Mouse (Mus musculus): Measurements from ENCODE around the gene Lmtk2. TPM values are rescaled to one million over a fixed set of nuclear protein-coding genes. Genes with fewer than 3 reads are reported as not detected.

The Lmtk2 gene
- total and polyA plus RNA-seq, 2 experiments, result 4.0 to 4.7 TPM

DNA sequence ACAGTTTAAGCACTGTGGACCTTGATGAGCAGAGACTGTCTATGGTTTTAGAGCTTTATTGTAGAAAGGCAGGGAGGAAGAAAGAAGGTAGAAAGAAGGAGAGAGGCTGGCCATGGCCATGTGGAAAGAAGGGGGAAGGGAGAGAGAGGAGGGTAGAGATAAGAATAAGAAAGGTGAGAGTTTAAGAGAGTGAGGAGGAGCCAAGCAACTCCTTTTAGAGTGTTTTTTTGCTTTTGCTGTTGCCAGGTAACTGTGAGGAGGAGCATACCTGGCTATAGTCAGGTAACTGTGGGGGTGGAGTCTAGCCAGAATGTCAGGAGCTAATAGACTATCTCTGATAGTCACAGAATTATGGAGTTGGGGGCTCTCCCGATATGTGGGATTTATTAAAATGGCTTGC, 30.2 kb upstream of the Lmtk2 start:
- DNase-seq (ENCODE audit: extremely low read depth, low read depth, low spot score), result no peak
- Histone ChIP-seq H3K36me3 (ENCODE audit: control insufficient read depth, insufficient read depth, low read length) (no peaks in the 10 kb centered on the region), H3K9ac (ENCODE audit: low read depth, low read length) (no peak overlapping the region), H3K27me3 (ENCODE audit: control insufficient read depth, insufficient read depth, low read length) (no peaks in the 10 kb centered on the region), H3K4me3 (ENCODE audit: insufficient read depth, low read depth, low read length) (no peak overlapping the region), H3K4me1 (ENCODE audit: control insufficient read depth, insufficient read depth, low read length) (no peaks in the 10 kb centered on the region), H3K27ac (replicated peaks; ENCODE audit: insufficient read depth, low read depth, low read length) (no peak overlapping the region), H3K79me2 (ENCODE audit: control insufficient read depth, insufficient read depth, low read length) (no peaks in the 10 kb centered on the region)
- TF ChIP-seq CTCF (IDR thresholded peaks at IDR 0.05; ENCODE audit: low read depth, low read length), result no peak
- no peak for TF ChIP-seq POLR2A (IDR thresholded peaks at IDR 0.05; ENCODE audit: extremely low read depth, insufficient read depth, low read length)
- 89% methylated on average over 1 of the region's 1 CpGs for WGBS

- Histone ChIP-seq H3K4me3 (ENCODE audit: insufficient read depth, low read depth, low read length) (no peak overlapping the region), H3K4me1 (ENCODE audit: control insufficient read depth, insufficient read depth, low read length) (no peaks in the 10 kb centered on the region), H3K9ac (ENCODE audit: low read depth, low read length) (no peak overlapping the region), H3K27ac (replicated peaks; ENCODE audit: insufficient read depth, low read depth, low read length) (no peak overlapping the region), H3K36me3 (ENCODE audit: control insufficient read depth, insufficient read depth, low read length) (no peaks in the 10 kb centered on the region), H3K27me3 (ENCODE audit: control insufficient read depth, insufficient read depth, low read length) (no peaks in the 10 kb centered on the region), H3K79me2 (ENCODE audit: control insufficient read depth, insufficient read depth, low read length) (no peaks in the 10 kb centered on the region)
- 57% methylated on average over 1 of the region's 1 CpGs for WGBS
- TF ChIP-seq POLR2A (IDR thresholded peaks at IDR 0.05; ENCODE audit: extremely low read depth, insufficient read depth, low read length) (no peak), CTCF (IDR thresholded peaks at IDR 0.05; ENCODE audit: low read depth, low read length) (no peak)
- DNase-seq (ENCODE audit: extremely low read depth, low read depth, low spot score), result no peak
These were observed 29.0 kb upstream of the Lmtk2 start for GRCm38 (mm10) chr5:144071249-144071648.

DNA sequence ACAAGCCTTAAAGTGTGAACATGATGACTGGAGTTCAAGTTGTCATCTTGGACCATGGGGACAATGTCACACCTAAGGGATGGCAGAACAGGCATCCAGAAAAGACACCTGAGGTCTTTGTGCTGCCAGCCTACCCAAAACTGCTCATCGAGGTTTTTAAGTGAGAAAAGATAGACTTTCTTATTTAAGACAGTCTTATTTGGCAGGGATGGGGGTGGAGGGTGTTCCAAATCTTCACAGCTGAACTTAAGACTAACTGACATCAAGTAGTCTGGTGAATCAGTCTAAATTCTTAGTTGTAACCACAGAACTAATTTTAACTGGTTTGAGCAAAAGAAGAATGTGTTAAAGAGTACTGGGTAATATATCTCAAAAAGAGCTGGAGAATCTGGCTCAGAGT, 22.7 kb upstream of the Lmtk2 start:
- Histone ChIP-seq H3K27ac (replicated peaks; ENCODE audit: insufficient read depth, low read depth, low read length) (no peak overlapping the region), H3K4me1 (ENCODE audit: control insufficient read depth, insufficient read depth, low read length) (no peaks in the 10 kb centered on the region), H3K36me3 (ENCODE audit: control insufficient read depth, insufficient read depth, low read length) (no peaks in the 10 kb centered on the region), H3K79me2 (ENCODE audit: control insufficient read depth, insufficient read depth, low read length) (no peaks in the 10 kb centered on the region), H3K4me3 (ENCODE audit: insufficient read depth, low read depth, low read length) (no peak overlapping the region), H3K27me3 (ENCODE audit: control insufficient read depth, insufficient read depth, low read length) (no peaks in the 10 kb centered on the region), H3K9ac (ENCODE audit: low read depth, low read length) (no peak overlapping the region)
- no peak for DNase-seq (ENCODE audit: extremely low read depth, low read depth, low spot score)
- no peak for TF ChIP-seq POLR2A (IDR thresholded peaks at IDR 0.05; ENCODE audit: extremely low read depth, insufficient read depth, low read length)
- no peak for TF ChIP-seq CTCF (IDR thresholded peaks at IDR 0.05; ENCODE audit: low read depth, low read length)
- 48% methylated on average over 1 of the region's 1 CpGs for WGBS

DNA sequence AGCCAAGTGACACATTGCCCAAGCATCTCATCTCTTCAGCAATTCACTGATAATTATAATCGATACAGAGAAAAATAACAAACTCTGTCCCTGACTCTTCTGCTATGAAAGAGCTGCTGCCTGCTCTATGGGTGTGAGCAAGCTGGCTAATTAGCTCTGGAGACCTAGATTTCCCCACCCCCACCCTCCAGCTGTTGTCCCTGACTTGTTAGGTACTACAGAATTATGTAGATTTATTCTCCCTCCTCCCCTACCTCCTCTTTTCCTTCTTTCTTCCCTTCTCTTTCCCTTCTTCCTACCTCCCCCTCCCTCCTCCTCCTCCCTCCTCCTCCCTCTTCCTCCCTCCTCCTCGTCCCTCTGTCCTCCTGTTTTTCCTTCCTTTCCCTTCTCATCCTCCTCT, 19.4 kb upstream of the Lmtk2 start:
- TF ChIP-seq CTCF (IDR thresholded peaks at IDR 0.05; ENCODE audit: low read depth, low read length) (no peak), POLR2A (IDR thresholded peaks at IDR 0.05; ENCODE audit: extremely low read depth, insufficient read depth, low read length) (no peak)
- Histone ChIP-seq H3K27ac (replicated peaks; ENCODE audit: insufficient read depth, low read depth, low read length) (no peak overlapping the region), H3K4me1 (ENCODE audit: control insufficient read depth, insufficient read depth, low read length) (no peaks in the 10 kb centered on the region), H3K79me2 (ENCODE audit: control insufficient read depth, insufficient read depth, low read length) (no peaks in the 10 kb centered on the region), H3K36me3 (ENCODE audit: control insufficient read depth, insufficient read depth, low read length) (no peaks in the 10 kb centered on the region), H3K4me3 (ENCODE audit: insufficient read depth, low read depth, low read length) (no peak overlapping the region), H3K27me3 (ENCODE audit: control insufficient read depth, insufficient read depth, low read length) (0 out of 2 replicates have a peak, but pooled peaks cover 3% of the 10 kb centered on the region), H3K9ac (ENCODE audit: low read depth, low read length) (no peak overlapping the region)
- 52% methylated on average over 2 of the region's 2 CpGs for WGBS
- no peak for DNase-seq (ENCODE audit: extremely low read depth, low read depth, low spot score)

DNA sequence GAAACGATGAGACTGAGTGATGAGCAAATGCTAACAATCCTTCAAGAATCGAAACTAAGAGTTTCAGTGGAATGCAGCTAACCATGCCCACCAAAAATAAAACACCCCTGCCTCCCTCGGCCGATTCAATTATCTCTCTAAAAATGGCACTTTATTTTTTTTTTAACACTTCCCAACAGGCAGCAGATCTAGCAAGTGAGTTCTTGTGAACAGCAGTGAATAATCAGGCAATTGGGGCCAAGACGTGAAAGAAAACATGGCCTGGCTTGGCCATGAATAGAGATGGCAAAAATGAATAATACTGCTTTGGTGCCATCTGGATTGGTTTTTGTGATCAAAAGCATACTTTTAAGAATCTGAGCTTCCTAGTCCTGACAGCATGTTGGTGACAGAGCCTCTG, 18.2 kb upstream of the Lmtk2 start:
- WGBS, result 94% methylated on average over 5 of the region's 5 CpGs
- H3K27me3 ChIP-seq (ENCODE audit: control insufficient read depth, insufficient read depth, low read length), result 0 out of 2 replicates have a peak, but pooled peaks cover 3% of the 10 kb centered on the region
- no peaks in the 10 kb centered on the region for H3K79me2 ChIP-seq (ENCODE audit: control insufficient read depth, insufficient read depth, low read length)
- H3K27ac ChIP-seq (replicated peaks; ENCODE audit: insufficient read depth, low read depth, low read length), result no peak overlapping the region
- H3K9ac ChIP-seq (ENCODE audit: low read depth, low read length), result no peak overlapping the region
- no peaks in the 10 kb centered on the region for H3K36me3 ChIP-seq (ENCODE audit: control insufficient read depth, insufficient read depth, low read length)
- no peak for DNase-seq (ENCODE audit: extremely low read depth, low read depth, low spot score)
- no peak overlapping the region for H3K4me3 ChIP-seq (ENCODE audit: insufficient read depth, low read depth, low read length)
- no peak for TF ChIP-seq POLR2A (IDR thresholded peaks at IDR 0.05; ENCODE audit: extremely low read depth, insufficient read depth, low read length)
- no peak for TF ChIP-seq CTCF (IDR thresholded peaks at IDR 0.05; ENCODE audit: low read depth, low read length)
- no peaks in the 10 kb centered on the region for H3K4me1 ChIP-seq (ENCODE audit: control insufficient read depth, insufficient read depth, low read length)

DNA sequence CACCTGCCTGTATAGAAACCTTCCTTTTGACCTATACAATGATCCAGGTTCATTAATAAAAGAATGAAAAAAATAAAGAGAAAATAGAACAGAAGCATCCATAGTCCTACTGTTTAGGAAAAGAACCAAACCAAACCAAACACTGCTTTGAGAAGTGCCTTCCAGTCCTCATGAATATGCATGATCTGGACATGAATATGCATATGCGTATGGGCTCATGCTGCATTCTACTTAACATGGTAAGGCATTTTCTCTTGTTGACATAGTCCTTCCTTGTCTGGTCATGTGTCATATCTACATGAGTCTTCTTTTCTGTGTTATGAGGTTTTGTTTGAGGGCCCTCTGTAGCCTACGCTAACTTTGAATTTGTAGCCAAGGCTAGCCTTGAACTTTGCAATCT, 16.7 kb upstream of the Lmtk2 start:
- Histone ChIP-seq H3K9ac (ENCODE audit: low read depth, low read length) (no peak overlapping the region), H3K4me1 (ENCODE audit: control insufficient read depth, insufficient read depth, low read length) (no peaks in the 10 kb centered on the region), H3K79me2 (ENCODE audit: control insufficient read depth, insufficient read depth, low read length) (no peaks in the 10 kb centered on the region), H3K27ac (replicated peaks; ENCODE audit: insufficient read depth, low read depth, low read length) (no peak overlapping the region), H3K4me3 (ENCODE audit: insufficient read depth, low read depth, low read length) (no peak overlapping the region), H3K36me3 (ENCODE audit: control insufficient read depth, insufficient read depth, low read length) (no peaks in the 10 kb centered on the region), H3K27me3 (ENCODE audit: control insufficient read depth, insufficient read depth, low read length) (0 out of 2 replicates have a peak, but pooled peaks cover 3% of the 10 kb centered on the region)
- TF ChIP-seq CTCF (IDR thresholded peaks at IDR 0.05; ENCODE audit: low read depth, low read length) (no peak), POLR2A (IDR thresholded peaks at IDR 0.05; ENCODE audit: extremely low read depth, insufficient read depth, low read length) (no peak)
- 96% methylated on average over 2 of the region's 2 CpGs for WGBS
- no peak for DNase-seq (ENCODE audit: extremely low read depth, low read depth, low spot score)
